Mouse (Mus musculus) midbrain, embryonic 11.5 days (tissue): ENCODE data around the gene Olfr888. TPM values are rescaled to one million over a fixed set of nuclear protein-coding genes. Genes with fewer than 3 reads are reported as not detected.

Source experiments
- ATAC-seq: fragments of 200-750 bp; cut with Nextera tagmentation; 2 replicates; pipeline ENCODE4 v1.8.0; 2017; ENCODE audit warnings: moderate TSS enrichment, moderate library complexity; ENCODE audit not compliant: low FRiP score
- DNase-seq: peaks from one replicate; pipeline ENCODE4 v3.0.0; 2015; ENCODE audit warnings: low spot score; ENCODE audit errors: missing footprints
- H3K27ac ChIP-seq: fragments of 300-500 bp; sonication (generic); 2 replicates; pipeline ENCODE4 v1.5.1; 2014; ENCODE audit warnings: low read depth, low read length
- H3K27me3 ChIP-seq: fragments of 300-500 bp; sonication (generic); 2 replicates; pipeline ENCODE4 v1.6.1; 2014; ENCODE audit warnings: mild to moderate bottlenecking, low read length, moderate library complexity, mixed read lengths; ENCODE audit not compliant: control insufficient read depth, insufficient read depth
- H3K36me3 ChIP-seq: fragments of 300-500 bp; sonication (generic); 2 replicates; pipeline ENCODE4 v1.6.1; 2014; ENCODE audit warnings: mild to moderate bottlenecking, low read length, moderate library complexity, mixed read lengths; ENCODE audit not compliant: control insufficient read depth, insufficient read depth
- H3K4me1 ChIP-seq: fragments of 300-500 bp; sonication (generic); 2 replicates; pipeline ENCODE4 v1.6.1; 2014; ENCODE audit warnings: low read length; ENCODE audit not compliant: control insufficient read depth, insufficient read depth
- H3K4me2 ChIP-seq: fragments of 300-500 bp; sonication (generic); 2 replicates; pipeline ENCODE4 v1.6.1; 2014; ENCODE audit warnings: mild to moderate bottlenecking, moderate library complexity
- H3K4me3 ChIP-seq: fragments of 300-500 bp; sonication (generic); 2 replicates; pipeline ENCODE4 v1.5.1; 2014; ENCODE audit warnings: low read depth, low read length
- H3K9ac ChIP-seq: fragments of 300-500 bp; sonication (generic); 2 replicates; pipeline ENCODE4 v1.6.1; 2014; ENCODE audit warnings: low read length
- H3K9me3 ChIP-seq: fragments of 300-500 bp; sonication (generic); 2 replicates; pipeline ENCODE4 v1.6.1; 2016; ENCODE audit warnings: low read length; ENCODE audit not compliant: control insufficient read depth
- WGBS: fragments of 180-500 bp; shearing (Covaris S2); extraction: QIAGEN DNeasy Blood & Tissue Kit; methylation state at CpG from one replicate; pipeline ENCODE4 v1.1.7; 2014; 5-methylcytosine and 5-hydroxymethylcytosine counted together
- polyA plus RNA-seq: library from polyadenylated mRNA; unstranded; fragments of >200 nt; fragmentation: Nextera tagmentation; extraction: Ambion mirVana; gene quantifications from 2 replicates; pipeline ENCODE4 v1.2.1, GENCODE M21; 2014

Gene Olfr888
- not detected in 2 replicates for polyA plus RNA-seq

GRCm38 (mm10) chr9:38107828-38108227, at the start of gene Olfr888:
Gene Olfr888 (plus strand): TSS chr9:38108128.
- WGBS: 83% methylated on average over 1 of the region's 1 CpGs
- no peak for DNase-seq
- no peak for ATAC-seq
- Histone ChIP-seq H3K27me3 (no peaks in the 10 kb centered on the region), H3K4me3 (no peak within 1 kb of the TSS), H3K4me1 (no peaks in the 10 kb centered on the region), H3K9me3 (no peaks in the 10 kb centered on the region), H3K27ac (no peak within 1 kb of the TSS), H3K9ac (no peak within 1 kb of the TSS), H3K4me2 (no peak within 1 kb of the TSS), H3K36me3 (no peaks in the 10 kb centered on the region)

GRCm38 (mm10) chr9:38061022-38061421, 46.9 kb upstream of the Olfr888 start, which contains the start of gene Olfr885:
Gene Olfr885 (plus strand): TSS chr9:38061322.
- Histone ChIP-seq H3K27me3 (no peaks in the 10 kb centered on the region), H3K9ac (no peak within 1 kb of the TSS), H3K4me3 (no peak within 1 kb of the TSS), H3K4me2 (no peak within 1 kb of the TSS), H3K36me3 (no peaks in the 10 kb centered on the region), H3K4me1 (no peaks in the 10 kb centered on the region), H3K9me3 (no peaks in the 10 kb centered on the region), H3K27ac (no peak within 1 kb of the TSS)
- no peak for DNase-seq
- no peak for ATAC-seq
- 86% methylated on average over 3 of the region's 3 CpGs for WGBS

DNA sequence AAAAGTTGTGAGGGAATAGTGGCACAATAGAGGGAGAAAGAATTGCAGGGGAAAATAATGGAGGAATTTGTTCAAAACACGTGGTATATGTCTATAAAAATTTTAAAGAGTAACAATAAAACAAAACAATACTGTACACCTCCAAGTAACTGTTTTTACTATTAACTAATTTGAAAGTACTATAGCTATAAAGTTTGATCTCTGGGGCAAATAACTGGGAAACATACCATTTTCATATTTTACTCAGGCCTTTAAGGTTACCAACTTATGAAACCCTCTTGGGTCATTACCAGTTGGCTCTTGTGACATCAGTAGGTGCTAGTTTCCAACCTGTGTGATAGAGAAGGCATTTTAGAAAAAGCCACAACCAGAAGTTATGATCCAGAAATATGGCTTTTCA, 24.2 kb upstream of the Olfr888 start, which contains the start of gene Olfr887:
Gene Olfr887, plus strand, starts transcription at position 301 of the 400 bp plus-strand sequence.
- Histone ChIP-seq H3K4me1 (no peaks in the 10 kb centered on the region), H3K27me3 (no peaks in the 10 kb centered on the region), H3K27ac (no peak within 1 kb of the TSS), H3K4me2 (no peak within 1 kb of the TSS), H3K9ac (no peak within 1 kb of the TSS), H3K9me3 (no peaks in the 10 kb centered on the region), H3K4me3 (no peak within 1 kb of the TSS), H3K36me3 (no peaks in the 10 kb centered on the region)
- DNase-seq (no peak), ATAC-seq (no peak)
- 81% methylated on average over 1 of the region's 1 CpGs for WGBS

DNA sequence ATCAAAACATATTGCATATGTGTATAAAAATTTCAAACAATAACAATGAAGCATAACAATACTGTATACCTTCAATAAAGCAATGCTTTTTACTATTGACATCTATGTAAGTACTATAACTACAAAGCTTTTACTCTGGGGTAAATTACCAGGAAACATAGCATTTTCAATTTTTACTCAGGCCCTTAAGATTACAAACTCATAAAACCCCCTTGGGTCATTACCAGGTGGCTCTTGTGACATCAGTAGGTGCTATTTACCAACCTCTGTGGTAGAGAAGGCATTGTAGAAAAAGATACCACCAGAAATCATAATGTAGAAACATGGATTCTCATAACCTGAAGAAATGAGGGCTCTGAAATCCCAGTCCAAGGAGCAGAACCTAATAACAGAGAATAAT, 7.0 kb downstream of the Olfr888 start, which contains the start of gene Olfr889:
Gene Olfr889, plus strand, starts transcription at position 301 of the 400 bp plus-strand sequence.
- no peak for ATAC-seq
- H3K4me2 ChIP-seq: no peak within 1 kb of the TSS
- DNase-seq: no peak
- H3K27ac ChIP-seq: no peak within 1 kb of the TSS
- H3K27me3 ChIP-seq: no peaks in the 10 kb centered on the region
- no peaks in the 10 kb centered on the region for H3K4me1 ChIP-seq
- H3K36me3 ChIP-seq: no peaks in the 10 kb centered on the region
- H3K4me3 ChIP-seq: no peak within 1 kb of the TSS
- H3K9ac ChIP-seq: no peak within 1 kb of the TSS
- H3K9me3 ChIP-seq: no peaks in the 10 kb centered on the region

DNA sequence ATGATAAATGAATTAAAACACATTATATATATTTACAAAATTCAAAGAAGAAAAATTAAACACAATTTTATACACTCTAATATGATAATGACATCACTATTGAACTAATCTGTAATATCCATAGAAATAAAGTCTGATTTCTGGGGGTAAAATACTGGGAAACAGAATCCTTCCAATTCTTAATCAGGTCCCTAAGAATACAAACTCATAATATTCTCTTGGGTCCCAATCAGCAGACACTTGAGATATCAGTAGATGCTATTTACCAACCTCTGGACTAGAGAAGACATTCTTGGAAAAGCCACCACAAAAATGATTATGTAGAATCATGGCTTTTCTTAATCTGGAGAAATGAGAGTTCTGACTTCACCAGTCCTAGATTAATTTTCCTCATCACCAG, 34.3 kb downstream of the Olfr888 start, which contains the start of gene Olfr890:
Gene Olfr890, plus strand, starts transcription at position 301 of the 400 bp plus-strand sequence.
- H3K27ac ChIP-seq: no peak within 1 kb of the TSS
- ATAC-seq (no peak), DNase-seq (no peak)
- no peak within 1 kb of the TSS for H3K9ac ChIP-seq
- H3K4me2 ChIP-seq: no peak within 1 kb of the TSS
- no peaks in the 10 kb centered on the region for H3K36me3 ChIP-seq
- no peaks in the 10 kb centered on the region for H3K9me3 ChIP-seq
- no peaks in the 10 kb centered on the region for H3K4me1 ChIP-seq
- H3K27me3 ChIP-seq: no peaks in the 10 kb centered on the region
- H3K4me3 ChIP-seq: no peak within 1 kb of the TSS

Other genes with a start within 250 kb of the Olfr888 start
- gene Olfr145, start 211.4 kb upstream of the Olfr888 start, polyA plus RNA-seq: not detected in 2 replicates
- not detected in 2 replicates for gene Olfr878, start 190.3 kb upstream of the Olfr888 start, polyA plus RNA-seq
- not detected in 2 replicates for gene Olfr881, start 116.3 kb upstream of the Olfr888 start, polyA plus RNA-seq
- not detected in 2 replicates for gene Olfr883, start 82.3 kb upstream of the Olfr888 start, polyA plus RNA-seq
- gene Olfr884, start 61.6 kb upstream of the Olfr888 start, polyA plus RNA-seq: not detected in 2 replicates
- gene Olfr885, start 46.8 kb upstream of the Olfr888 start, polyA plus RNA-seq: not detected in 2 replicates
- not detected in 2 replicates for gene Olfr887, start 24.1 kb upstream of the Olfr888 start, polyA plus RNA-seq
- 0.04 and 0.07 TPM in 2 replicates for gene Olfr889, start 7.1 kb downstream of the Olfr888 start, polyA plus RNA-seq
- gene Olfr890, start 34.4 kb downstream of the Olfr888 start, polyA plus RNA-seq: not detected in 2 replicates
- not detected in 2 replicates for gene Olfr891, start 72.7 kb downstream of the Olfr888 start, polyA plus RNA-seq
- not detected in 2 replicates for gene Olfr893, start 100.2 kb downstream of the Olfr888 start, polyA plus RNA-seq
- gene Olfr894, start 109.9 kb downstream of the Olfr888 start, polyA plus RNA-seq: not detected in 2 replicates
- gene Olfr143, start 144.6 kb downstream of the Olfr888 start, polyA plus RNA-seq: not detected in 2 replicates
- not detected in 2 replicates for gene Olfr895, start 159.7 kb downstream of the Olfr888 start, polyA plus RNA-seq
- not detected in 2 replicates for gene Olfr896-ps1, start 183.0 kb downstream of the Olfr888 start, polyA plus RNA-seq
- not detected in 2 replicates for gene Olfr25, start 220.9 kb downstream of the Olfr888 start, polyA plus RNA-seq
- not detected in 2 replicates for gene Olfr898, start 240.3 kb downstream of the Olfr888 start, polyA plus RNA-seq